Mouse (Mus musculus): ENCODE results near the gene Scarb2.

The Scarb2 gene

DNA sequence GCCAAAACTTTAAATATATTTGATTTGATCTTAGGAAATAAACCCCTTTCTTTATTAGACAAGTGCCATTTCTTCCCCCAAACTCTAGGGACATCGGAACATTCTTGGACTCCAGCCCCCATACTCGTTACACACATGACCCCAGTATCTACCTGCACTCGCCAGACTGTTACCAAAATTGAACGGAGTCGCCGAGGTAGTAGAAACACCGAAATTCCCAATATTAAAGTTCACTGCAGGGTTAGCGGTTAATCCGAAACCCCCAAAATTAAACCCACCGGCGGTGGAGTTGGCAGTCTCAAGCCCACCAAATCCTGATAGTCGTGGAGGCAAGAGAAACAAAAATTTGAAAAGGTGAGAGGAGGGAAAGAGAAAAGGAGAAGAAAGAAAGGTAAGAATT, 72.6 kb downstream of the Scarb2 start:
- no peak for DNase-seq

DNA sequence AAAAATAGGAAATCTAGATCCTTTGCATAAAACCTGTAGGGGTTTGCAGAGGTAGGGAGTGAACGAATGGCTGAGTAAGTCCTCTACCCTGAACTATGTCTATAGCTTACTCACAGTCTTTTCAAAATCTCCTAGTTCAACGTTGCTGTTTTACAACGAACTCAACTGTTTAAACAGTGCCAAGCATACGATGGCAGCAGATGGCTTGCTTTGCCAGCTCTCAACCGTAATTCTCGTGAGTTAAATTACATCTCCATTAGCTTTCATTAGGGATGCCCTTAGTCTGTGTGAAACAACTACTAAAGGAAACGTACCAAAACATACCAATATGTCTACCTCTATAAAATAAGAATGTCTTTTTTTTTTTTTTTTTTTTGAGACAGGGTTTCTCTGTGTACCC, 75.0 kb downstream of the Scarb2 start:
- no peak for DNase-seq

DNA sequence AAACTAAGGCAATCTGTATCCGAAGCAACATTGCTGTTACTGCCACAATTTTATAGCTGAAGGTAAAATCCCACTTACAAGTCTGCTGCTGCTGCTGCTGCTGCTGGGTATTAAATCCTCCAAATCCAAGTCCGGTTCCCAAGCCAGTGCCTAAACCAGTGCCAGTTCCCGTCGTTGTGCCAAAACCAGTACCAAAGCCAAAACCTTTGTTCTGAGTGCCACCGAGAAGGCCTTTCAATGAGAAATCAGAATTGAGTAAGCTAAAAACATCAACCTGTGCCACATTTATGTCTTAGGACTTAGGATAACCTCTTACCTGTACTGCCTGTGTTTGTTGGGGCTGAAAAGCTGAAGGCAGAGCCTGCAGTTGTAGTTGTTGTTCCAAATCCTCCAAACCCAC, 75.9 kb downstream of the Scarb2 start:
- DNase-seq = no peak

DNA sequence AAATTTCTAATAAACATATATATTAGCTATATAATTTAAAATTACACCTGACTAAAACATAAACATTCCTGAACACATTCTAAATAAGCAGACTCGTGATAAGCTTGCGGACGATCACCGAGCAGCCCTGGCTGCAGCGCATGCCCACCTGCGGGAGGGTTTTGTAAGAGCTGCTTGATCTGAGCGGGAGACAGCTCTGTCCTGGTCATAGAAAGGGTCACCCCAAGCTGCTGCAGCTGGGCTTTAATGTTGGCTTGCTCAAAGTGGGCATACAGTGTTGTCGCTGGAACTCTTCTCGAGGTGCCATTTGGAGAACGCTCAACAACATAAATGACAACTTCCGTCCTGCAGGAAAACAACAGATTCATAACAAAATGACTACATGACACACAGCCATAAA, 82.5 kb downstream of the Scarb2 start:
- no peak for DNase-seq

DNA sequence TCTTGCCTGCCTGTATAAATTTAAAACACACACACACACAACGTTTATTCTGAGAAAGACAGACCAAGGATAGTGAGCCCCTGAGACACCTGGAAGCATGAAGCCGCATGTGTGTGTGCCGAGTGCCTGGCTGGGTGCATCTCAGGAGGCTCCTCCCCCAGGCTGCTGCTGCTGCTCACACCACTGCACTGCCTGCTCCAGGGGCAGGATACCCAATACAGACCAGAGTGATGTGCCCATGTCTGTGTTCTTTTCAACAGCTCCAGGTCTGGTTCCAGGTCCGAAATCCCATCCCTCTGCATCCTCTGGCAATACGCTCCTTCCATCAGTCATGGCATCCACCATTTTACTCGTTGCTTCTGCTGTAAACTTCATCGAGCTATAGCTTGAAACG, 92.7 kb downstream of the Scarb2 start:
- DNase-seq = no peak

DNA sequence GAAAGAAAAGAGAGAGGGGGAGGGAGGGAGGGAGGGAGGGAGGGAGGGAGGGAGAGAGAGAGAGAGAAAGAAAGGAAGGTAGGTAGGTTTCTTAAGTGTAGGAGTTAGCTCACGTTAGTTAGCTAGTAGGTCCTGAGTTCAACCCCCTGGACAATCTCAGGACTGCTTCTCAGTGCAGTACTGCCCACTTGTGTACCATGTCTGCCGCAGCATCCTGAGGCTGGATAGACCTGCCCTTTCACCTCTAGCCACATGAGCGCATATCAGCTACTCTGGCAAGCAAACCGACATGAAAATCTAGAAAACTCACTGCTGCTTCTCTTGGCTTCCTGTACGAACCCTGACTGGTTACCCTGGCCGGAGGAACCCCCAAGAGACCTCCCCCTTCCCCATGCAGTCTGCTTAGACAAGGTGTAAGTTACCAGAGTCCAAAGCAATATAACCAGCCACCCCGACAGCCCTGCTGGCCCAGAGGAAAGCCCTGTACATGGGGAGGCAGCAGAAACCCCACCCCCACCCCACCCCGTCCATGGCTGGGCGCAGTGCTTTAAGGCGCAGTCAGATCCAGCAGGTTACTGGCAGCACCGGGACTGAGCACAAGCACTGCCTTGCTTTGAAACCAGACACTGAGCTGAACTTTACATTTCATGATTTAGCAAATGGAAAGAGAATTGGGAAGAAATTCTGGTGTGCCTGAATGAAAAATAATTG, 93.2 kb downstream of the Scarb2 start:
- no peak for DNase-seq

DNA sequence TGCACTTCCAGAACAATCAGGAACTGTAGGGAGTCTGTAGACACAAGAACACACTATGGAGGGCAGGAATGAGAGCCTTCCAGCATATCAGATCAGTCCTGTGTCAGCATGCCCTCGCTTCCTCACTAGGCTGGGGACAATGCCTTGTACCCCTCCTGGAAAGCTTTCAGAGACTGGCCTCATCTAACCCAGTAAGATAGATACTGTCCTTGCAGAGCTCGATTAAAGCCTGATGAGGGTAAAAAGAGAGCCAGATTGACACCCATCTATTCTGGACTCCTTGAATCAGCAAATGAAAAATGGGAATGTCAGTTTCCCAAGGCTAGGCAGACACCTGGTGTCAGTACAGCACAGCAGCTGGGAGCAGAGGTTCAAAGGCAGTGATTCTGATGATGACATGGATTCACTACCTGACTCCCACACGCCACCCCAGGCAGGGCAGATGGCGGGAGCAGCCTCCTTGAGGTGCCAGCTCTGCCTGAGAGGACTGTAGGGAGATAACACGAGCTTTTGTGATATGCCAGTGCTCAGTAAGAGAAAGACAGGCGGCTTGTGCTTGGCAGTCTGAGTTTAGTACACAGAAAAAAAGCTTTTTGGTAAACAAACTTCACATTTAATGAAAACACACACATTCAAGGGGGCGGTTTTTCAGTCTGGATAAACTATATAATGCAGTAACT, 95.0 kb downstream of the Scarb2 start:
- DNase-seq = no peak

DNA sequence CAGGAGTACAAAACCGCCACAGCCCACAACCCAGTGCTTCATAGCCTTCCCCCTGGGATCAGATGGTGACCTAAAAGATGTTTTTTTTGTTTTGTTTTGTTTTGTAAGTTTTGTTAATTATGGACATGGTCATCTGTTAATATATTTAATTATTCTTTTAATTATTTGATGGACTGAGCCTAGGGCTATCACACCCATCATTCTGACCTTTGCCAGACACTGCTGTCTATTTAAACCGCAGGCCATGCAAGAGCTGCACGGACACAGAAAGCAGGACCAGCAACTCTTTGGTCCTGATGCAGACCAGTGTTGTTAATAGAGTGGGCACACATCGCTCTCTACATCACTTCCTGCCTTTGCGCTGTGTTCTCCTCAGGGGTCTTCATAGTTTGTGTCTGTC, 96.1 kb downstream of the Scarb2 start:
- no peak for DNase-seq

DNA sequence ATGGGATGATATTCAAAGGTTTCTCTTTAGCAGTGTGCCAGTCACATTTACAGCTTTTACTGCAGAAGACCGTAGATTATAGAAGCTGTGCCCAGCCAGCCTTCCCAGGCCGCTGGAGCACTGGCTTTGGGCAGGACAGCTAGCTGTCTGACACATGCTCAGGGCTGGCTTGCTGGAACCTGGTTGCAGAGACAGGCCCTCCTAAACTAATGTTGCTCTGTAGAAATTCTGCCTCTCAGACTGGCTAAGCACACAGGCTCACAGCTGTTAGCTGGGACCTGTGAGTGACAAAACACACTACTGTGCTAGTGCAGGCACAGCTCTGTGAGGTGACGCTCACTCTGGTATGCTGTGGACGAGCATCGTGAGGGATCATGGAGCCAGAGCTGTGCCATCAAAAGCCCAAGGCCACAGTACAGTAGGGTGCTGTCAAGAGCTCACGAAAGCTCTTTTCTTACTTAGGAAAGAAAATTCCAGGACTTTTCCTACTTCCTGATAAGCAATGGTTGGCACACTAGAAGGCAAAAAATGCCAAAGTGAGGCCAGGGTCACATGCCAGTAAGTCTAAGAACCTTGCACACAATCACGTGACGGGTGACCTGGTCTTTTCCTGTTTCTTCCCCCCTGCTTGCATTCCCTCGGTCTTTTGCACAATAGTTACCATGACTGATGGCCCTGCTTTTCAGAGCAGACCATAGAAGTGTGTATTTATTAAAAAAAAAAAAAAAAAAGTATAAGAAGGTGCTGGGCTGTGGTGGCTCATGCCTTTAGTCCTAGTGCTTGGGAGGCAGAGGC, 97.1 kb downstream of the Scarb2 start:
- no peak for DNase-seq

DNA sequence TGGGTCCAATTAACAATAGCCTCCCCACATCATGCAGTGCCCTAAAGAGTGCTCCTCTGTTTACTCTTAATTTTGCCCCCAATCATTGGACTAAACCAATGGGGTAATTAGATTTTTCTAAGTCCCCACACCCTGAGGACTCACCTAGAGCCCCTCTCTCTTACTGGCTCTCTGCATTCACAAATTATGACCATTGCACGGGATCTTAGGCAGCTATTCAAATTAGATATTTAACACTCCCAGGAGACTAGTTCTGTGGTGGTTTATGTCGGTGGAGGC, 102.3 kb downstream of the Scarb2 start:
- no peak for DNase-seq

DNA sequence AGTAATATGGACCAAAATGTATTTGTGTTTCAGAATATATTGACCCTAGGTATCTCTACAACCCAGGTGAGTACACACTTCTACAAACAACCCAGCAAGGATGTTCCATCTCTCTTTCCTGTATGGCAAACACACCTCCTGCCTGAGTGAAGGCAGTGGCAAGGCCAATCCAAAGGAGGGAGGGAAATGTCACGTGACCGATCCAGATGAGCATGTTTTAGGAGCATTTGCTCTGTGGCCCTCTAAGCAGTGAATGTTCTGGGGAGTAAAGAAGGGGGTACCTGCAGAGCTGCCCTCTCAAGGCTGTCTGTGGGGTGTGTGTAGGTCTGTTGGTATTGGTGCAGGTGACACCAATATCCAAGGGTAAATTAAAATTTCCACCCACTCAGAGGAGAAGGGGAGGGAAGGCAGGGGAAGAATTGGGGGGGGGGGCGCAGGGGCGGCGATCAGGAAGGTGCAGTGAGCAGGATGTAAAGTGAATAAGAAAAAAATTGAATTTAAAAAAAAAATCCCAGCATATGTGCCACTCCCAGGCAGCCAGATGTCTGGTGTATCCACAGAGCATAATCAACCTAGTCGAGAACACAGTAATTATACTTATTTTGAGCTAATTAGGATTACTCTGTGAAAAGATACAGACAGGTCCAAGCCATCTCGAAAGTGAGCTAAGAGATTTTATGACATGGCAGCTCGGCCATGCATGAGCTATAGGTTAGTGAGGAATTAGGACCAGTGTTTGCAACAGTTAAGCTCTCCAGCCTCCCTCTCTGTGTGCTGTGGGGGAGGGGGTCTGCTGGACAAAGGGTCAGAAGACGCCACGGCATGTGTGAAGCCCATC, 102.9 kb downstream of the Scarb2 start:
- no peak for DNase-seq

DNA sequence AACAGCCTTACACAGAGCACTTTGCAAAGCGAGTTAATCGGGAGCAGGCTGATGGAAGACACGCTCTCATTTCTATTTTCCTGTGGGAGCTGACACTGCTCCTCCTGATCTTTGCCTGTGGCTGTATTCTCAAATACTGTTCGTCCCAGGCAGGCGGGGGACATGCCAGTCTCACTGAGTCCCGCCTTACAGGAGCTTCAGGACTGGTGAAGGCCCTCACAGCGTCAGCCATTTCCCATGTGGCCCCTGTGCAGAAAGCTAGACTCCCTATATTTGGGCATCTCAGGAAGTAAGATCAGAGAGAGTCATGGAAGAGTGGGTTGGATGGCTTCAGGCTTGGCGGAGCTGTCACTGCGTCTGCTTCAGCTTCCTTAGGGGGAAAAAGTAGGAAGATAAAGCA, 103.8 kb downstream of the Scarb2 start:
- no peak for DNase-seq

DNA sequence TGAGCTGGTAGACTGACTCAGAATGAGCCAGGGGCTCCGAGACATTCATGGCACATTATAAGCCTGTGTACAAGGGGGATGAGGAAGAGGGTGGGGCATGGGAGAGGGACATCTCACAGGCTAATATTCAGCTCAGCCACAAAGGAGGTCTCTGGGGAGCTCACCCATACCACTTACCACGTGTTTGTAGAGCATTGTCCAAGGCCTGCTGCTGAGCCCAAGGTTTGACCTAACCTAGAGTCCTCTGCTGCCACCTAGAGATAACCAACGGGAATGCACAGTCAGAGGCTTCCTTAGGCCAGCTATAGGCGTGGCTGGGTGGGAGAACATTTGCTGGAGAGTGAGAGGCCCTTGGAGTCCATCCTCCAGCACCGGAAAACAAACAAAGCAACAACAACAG, 108.5 kb downstream of the Scarb2 start:
- peak; percentile 72 for DNase-seq

DNA sequence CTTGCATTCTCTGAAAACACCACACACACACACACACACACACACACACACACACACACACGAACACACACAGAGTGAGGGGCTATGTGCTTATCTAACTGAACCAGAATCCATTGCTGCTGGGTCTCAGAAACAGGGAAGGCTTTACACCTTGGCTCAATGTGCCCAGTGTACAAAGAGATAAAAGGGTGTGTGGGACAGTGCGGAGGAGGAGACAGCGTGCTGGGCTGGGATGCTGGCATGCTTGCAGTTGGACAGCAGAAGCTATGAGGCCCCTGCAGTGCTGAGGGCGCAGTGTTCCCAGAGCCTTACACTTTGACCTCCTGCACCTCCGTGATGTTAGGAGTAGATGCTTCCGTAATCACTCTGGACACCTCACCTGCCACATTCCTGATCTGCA, 110.2 kb downstream of the Scarb2 start:
- DNase-seq = no peak

DNA sequence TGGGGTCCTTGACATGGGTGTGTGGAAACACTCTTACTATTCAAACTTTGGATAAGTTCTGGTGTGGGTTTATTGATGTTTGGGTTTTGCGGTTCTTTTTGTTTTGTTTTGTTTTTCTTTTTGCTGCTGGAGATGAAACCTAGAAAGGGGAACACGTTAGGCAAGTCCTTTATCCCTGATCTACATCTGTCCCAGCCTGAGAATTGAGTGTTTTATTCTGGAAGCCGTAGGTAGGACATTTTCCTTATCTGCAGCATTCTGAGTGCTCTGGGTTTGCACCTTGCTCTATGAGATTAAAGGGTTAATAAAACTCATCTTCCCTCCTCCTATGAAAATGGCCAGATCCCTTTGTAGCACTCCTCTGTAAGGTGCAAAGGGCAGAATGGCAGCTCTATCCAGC, 110.9 kb downstream of the Scarb2 start:
- DNase-seq = no peak

DNA sequence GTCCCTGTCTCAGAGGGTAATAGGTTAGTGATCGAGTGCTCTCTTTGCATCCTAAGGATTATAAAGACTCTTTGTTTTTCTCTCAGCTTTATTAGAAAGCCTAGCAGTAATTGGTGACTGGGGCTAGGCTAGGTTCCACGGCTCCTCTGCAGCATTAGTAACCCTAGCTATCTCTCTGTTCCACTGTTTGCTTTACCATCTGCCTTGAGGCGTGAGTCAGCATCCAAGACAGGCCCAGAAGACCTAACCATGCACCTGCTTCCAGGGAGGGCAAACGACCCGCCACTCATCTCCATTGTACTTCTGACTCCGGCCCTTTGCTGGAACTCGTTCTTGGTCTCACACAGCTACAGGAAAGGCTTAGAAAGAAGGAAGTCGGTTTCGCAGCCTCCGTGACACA, 112.8 kb downstream of the Scarb2 start:
- DNase-seq = no peak

DNA sequence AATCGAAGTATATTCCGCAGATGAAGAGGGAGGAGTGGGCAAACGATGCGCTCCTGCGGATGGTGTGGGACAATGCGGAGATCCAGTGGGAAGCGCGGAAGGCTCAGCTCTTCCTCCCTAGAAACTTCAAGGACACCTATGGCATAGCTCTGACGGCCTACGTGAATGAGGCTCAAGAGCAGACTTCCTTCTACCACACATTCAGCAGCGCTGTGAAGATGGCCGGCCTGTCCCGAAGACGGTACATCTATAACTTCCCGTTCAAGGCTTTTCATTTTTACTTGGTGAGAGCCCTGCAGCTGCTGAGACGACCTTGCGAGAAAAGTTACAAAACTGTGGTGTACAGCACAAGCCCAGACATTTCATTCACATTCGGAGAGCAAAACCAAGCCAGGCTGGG, 114.1 kb downstream of the Scarb2 start:
- DNase-seq = no peak

Measured in thymus, postnatal 25 days (tissue).